Mouse (Mus musculus): ENCODE results near the gene Msrb1. TPM values are rescaled to one million over a fixed set of nuclear protein-coding genes. Genes with fewer than 3 reads are reported as not detected.
"Not testable (repeated sequence)": the region's sequence is repeated elsewhere in the genome, so short reads cannot be mapped to it uniquely, and the experiment has no call there.

The Msrb1 gene
- polyA plus RNA-seq, 1 experiment from 2014 or later = 20.5 TPM

GRCm38 (mm10) chr17:24705821-24706220, 30.6 kb upstream of the Msrb1 start:
- H3K4me3 ChIP-seq = peak overlapping the region; percentile 89
- H3K9me3 ChIP-seq (replicated peaks) = no peaks in the 10 kb centered on the region
- no peaks in the 10 kb centered on the region for H3K27me3 ChIP-seq (ENCODE audit: low read depth, poor library complexity, severe bottlenecking)
- WGBS = 91% methylated on average over 3 of the region's 3 CpGs
- no peak for DNase-seq (ENCODE audit: low spot score)
- H3K4me1 ChIP-seq = peaks cover 22% of the 10 kb centered on the region
- no peak overlapping the region for H3K27ac ChIP-seq (replicated peaks)
- H3K36me3 ChIP-seq = peaks cover 52% of the 10 kb centered on the region

GRCm38 (mm10) chr17:24706982-24707800, 29.3 kb upstream of the Msrb1 start, which contains the start of gene Tbl3:
Gene Tbl3, minus strand, starts transcription at chr17:24707660.
- peak; percentile 94 for DNase-seq (ENCODE audit: low spot score)
- Histone ChIP-seq H3K4me1 (peaks cover 22% of the 10 kb centered on the region), H3K9me3 (replicated peaks) (no peaks in the 10 kb centered on the region), H3K36me3 (peaks cover 39% of the 10 kb centered on the region), H3K27ac (replicated peaks) (peak within 1 kb of the TSS; percentile 87), H3K4me3 (peak within 1 kb of the TSS; percentile 89), H3K27me3 (ENCODE audit: low read depth, poor library complexity, severe bottlenecking) (no peaks in the 10 kb centered on the region)
- 4% methylated on average over 32 of the region's 32 CpGs for WGBS

GRCm38 (mm10) chr17:24707801-24708425, 28.5 kb upstream of the Msrb1 start:
- Histone ChIP-seq H3K27me3 (ENCODE audit: low read depth, poor library complexity, severe bottlenecking) (no peaks in the 10 kb centered on the region), H3K9me3 (replicated peaks) (no peaks in the 10 kb centered on the region), H3K4me1 (peaks cover 22% of the 10 kb centered on the region), H3K27ac (replicated peaks) (peak overlapping the region; percentile 87), H3K4me3 (peak overlapping the region; percentile 89), H3K36me3 (peaks cover 31% of the 10 kb centered on the region)
- DNase-seq (ENCODE audit: low spot score) = no peak
- WGBS = 7% methylated on average over 24 of the region's 24 CpGs

- Histone ChIP-seq H3K4me1 (peaks cover 22% of the 10 kb centered on the region), H3K9me3 (replicated peaks) (no peaks in the 10 kb centered on the region), H3K4me3 (no peak overlapping the region), H3K27ac (replicated peaks) (no peak overlapping the region), H3K36me3 (peaks cover 25% of the 10 kb centered on the region), H3K27me3 (ENCODE audit: low read depth, poor library complexity, severe bottlenecking) (no peaks in the 10 kb centered on the region)
- 43% methylated on average over 2 of the region's 2 CpGs for whole genome bisulfite sequencing
- DNase-seq (ENCODE audit: low spot score) = no peak
Observed at GRCm38 (mm10) chr17:24708646-24709045, 27.8 kb upstream of the Msrb1 start.

- Histone ChIP-seq H3K4me3 (no peak overlapping the region), H3K27me3 (ENCODE audit: low read depth, poor library complexity, severe bottlenecking) (no peaks in the 10 kb centered on the region), H3K36me3 (peaks cover 31% of the 10 kb centered on the region), H3K27ac (replicated peaks) (no peak overlapping the region), H3K4me1 (peaks cover 20% of the 10 kb centered on the region), H3K9me3 (replicated peaks) (no peaks in the 10 kb centered on the region)
- 25% methylated on average over 6 of the region's 6 CpGs for WGBS
- no peak for DNase-seq (ENCODE audit: low spot score)
Observed at GRCm38 (mm10) chr17:24715556-24715955, 20.9 kb upstream of the Msrb1 start.

GRCm38 (mm10) chr17:24716166-24716682, 20.2 kb upstream of the Msrb1 start:
- Histone ChIP-seq H3K36me3 (peaks cover 37% of the 10 kb centered on the region), H3K27ac (replicated peaks) (no peak overlapping the region), H3K4me1 (peaks cover 25% of the 10 kb centered on the region), H3K4me3 (no peak overlapping the region), H3K27me3 (ENCODE audit: low read depth, poor library complexity, severe bottlenecking) (no peaks in the 10 kb centered on the region), H3K9me3 (replicated peaks) (no peaks in the 10 kb centered on the region)
- 95% methylated on average over 15 of the region's 15 CpGs for WGBS
- DNase-seq (ENCODE audit: low spot score) = no peak

GRCm38 (mm10) chr17:24717943-24718342, 18.5 kb upstream of the Msrb1 start, which contains the start of the genes Rnf151 and Rps2:
Gene Rnf151, minus strand, starts transcription at chr17:24718063.
Gene Rps2, plus strand, starts transcription at chr17:24718116.
- DNase-seq (ENCODE audit: low spot score) = no peak
- H3K27me3 ChIP-seq (ENCODE audit: low read depth, poor library complexity, severe bottlenecking) = no peaks in the 10 kb centered on the region
- WGBS = 88% methylated on average over 4 of the region's 4 CpGs
- no peak within 1 kb of the TSS for H3K27ac ChIP-seq (replicated peaks)
- peaks cover 42% of the 10 kb centered on the region for H3K4me1 ChIP-seq
- H3K4me3 ChIP-seq = peak within 1 kb of the TSS; percentile 77
- H3K36me3 ChIP-seq = peaks cover 52% of the 10 kb centered on the region
- H3K9me3 ChIP-seq (replicated peaks) = no peaks in the 10 kb centered on the region

- Histone ChIP-seq H3K27ac (replicated peaks) (peak overlapping the region; percentile 94), H3K4me3 (peak overlapping the region; percentile 77), H3K4me1 (peaks cover 52% of the 10 kb centered on the region), H3K36me3 (peaks cover 52% of the 10 kb centered on the region)
- H3K27me3 ChIP-seq (ENCODE audit: low read depth, poor library complexity, severe bottlenecking); DNase-seq (ENCODE audit: low spot score); H3K9me3 ChIP-seq (replicated peaks): not testable (repeated sequence)
- WGBS = 67% methylated on average over 5 of the region's 5 CpGs
Observed at GRCm38 (mm10) chr17:24718938-24719337, 17.5 kb upstream of the Msrb1 start.

GRCm38 (mm10) chr17:24719494-24720222, 16.8 kb upstream of the Msrb1 start:
- WGBS = under 1% methylated on average over 61 of the region's 61 CpGs
- peak overlapping the region; percentile 94 for H3K27ac ChIP-seq (replicated peaks)
- peaks cover 55% of the 10 kb centered on the region for H3K4me1 ChIP-seq
- no peaks in the 10 kb centered on the region for H3K9me3 ChIP-seq (replicated peaks)
- no peaks in the 10 kb centered on the region for H3K27me3 ChIP-seq (ENCODE audit: low read depth, poor library complexity, severe bottlenecking)
- H3K4me3 ChIP-seq = peak overlapping the region; percentile 77
- DNase-seq (ENCODE audit: low spot score) = peak; percentile 99
- peaks cover 52% of the 10 kb centered on the region for H3K36me3 ChIP-seq

GRCm38 (mm10) chr17:24720616-24721015, 15.8 kb upstream of the Msrb1 start:
- H3K27ac ChIP-seq (replicated peaks) = peak overlapping the region; percentile 94
- H3K36me3 ChIP-seq = peaks cover 52% of the 10 kb centered on the region
- peaks cover 55% of the 10 kb centered on the region for H3K4me1 ChIP-seq
- not testable (repeated sequence) for H3K27me3 ChIP-seq (ENCODE audit: low read depth, poor library complexity, severe bottlenecking); H3K9me3 ChIP-seq (replicated peaks); DNase-seq (ENCODE audit: low spot score)
- WGBS = 3% methylated on average over 11 of the region's 11 CpGs
- peak overlapping the region; percentile 77 for H3K4me3 ChIP-seq

GRCm38 (mm10) chr17:24721383-24721955, 15.0 kb upstream of the Msrb1 start:
- Histone ChIP-seq H3K36me3 (peaks cover 43% of the 10 kb centered on the region), H3K4me3 (peak overlapping the region; percentile 77), H3K4me1 (peaks cover 47% of the 10 kb centered on the region)
- WGBS = 71% methylated on average over 7 of the region's 7 CpGs
- H3K9me3 ChIP-seq (replicated peaks); H3K27ac ChIP-seq (replicated peaks); H3K27me3 ChIP-seq (ENCODE audit: low read depth, poor library complexity, severe bottlenecking); DNase-seq (ENCODE audit: low spot score): not testable (repeated sequence)
